Mouse (Mus musculus) bone marrow macrophage, adult 2 months (primary cell): Measurements from ENCODE around the gene Krt8.

ENCODE experiments used
- CTCF ChIP-seq: IDR thresholded peaks from 2 replicates; pipeline ENCODE4 v1.5.1; 2012; ENCODE audit warnings: low read depth, mild to moderate bottlenecking, low read length, moderate library complexity
- POLR2A ChIP-seq: IDR thresholded peaks from 2 replicates; pipeline ENCODE4 v1.6.1; 2012; ENCODE audit warnings: mild to moderate bottlenecking, low read depth, low read length, borderline replicate concordance

- TF ChIP-seq POLR2A (no peak), CTCF (peak; percentile 92)
Measured at GRCm38 (mm10) chr15:101973414-101974077, 30.7 kb downstream of the Krt8 start.
